Mouse (Mus musculus): ENCODE data around the gene Minpp1. TPM values are rescaled to one million over a fixed set of nuclear protein-coding genes. Genes with fewer than 3 reads are reported as not detected.

The Minpp1 gene
- polyA plus RNA-seq, 1 experiment from 2014 or later, result 74.4 TPM

DNA sequence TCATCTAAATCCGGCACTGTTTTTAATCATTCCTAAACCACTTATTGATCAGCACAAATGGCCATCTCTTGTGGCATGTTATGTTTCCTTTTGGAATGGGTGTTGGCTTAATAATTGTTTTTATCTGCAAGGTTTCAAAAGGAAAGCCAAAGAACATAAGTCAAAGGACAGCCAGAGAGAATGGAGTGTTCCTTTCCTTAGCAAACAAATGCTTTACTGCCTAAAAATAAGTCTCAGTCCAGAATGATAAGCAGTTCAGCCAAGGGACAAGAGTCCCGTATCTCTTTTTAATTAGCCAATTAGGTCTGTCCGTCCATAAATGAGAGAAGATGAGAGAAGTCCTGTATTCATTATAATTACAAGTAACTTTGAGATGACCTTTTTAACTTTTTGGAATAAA, 46.8 kb downstream of the Minpp1 start:
- H3K27me3 ChIP-seq (ENCODE audit: insufficient read depth, low read length), result no peaks in the 10 kb centered on the region
- H3K4me1 ChIP-seq (ENCODE audit: insufficient read depth, low read length), result no peaks in the 10 kb centered on the region
- no peaks in the 10 kb centered on the region for H3K9me3 ChIP-seq (ENCODE audit: low read length)
- no peak overlapping the region for H3K9ac ChIP-seq (replicated peaks; ENCODE audit: low read length)
- H3K4me3 ChIP-seq (ENCODE audit: low read length), result no peak overlapping the region
- no peaks in the 10 kb centered on the region for H3K36me3 ChIP-seq (ENCODE audit: insufficient read depth, low read length)
- no peak overlapping the region for H3K4me2 ChIP-seq (replicated peaks; ENCODE audit: low read depth, low read length)
- H3K27ac ChIP-seq (ENCODE audit: low read length), result no peak overlapping the region
- 70% methylated on average over 3 of the region's 3 CpGs for WGBS
- ATAC-seq (ENCODE audit: low FRiP score, low TSS enrichment), result no peak

DNA sequence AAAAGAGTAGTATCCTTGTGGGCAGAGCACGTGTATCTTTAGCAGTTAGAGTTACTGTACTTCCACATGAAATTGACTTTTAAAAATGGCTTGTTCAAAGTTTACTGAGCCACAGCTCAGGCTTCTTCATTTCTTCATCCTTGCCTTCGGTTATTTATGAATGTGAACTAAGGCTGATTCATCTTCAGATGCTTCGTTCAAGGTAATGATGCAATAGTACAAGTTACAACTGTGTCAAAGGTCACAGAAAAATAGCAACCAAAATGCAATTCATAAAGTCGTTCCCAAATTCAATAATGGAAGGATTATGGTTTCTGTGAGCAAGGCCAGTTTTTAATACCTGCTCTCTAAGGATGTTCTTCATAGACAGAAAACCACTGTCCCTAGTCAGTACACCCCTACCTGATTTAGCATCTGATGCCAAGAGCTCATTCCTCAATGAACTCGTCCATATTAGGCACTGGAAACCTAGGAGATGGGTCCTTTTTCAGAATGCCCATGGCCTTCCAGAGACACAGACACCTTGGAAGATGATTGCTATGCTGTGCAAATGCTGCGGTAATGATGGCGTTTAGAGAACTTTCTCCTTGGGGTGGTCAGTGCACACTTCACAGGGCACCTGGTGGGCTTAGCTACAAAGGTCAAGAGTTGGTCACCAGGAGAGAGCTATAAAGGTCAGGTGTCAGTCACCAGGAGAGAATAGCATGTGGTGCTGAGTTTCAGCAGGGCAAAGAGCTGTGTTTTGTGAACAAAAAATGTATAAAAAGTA, 47.4 kb downstream of the Minpp1 start:
- no peaks in the 10 kb centered on the region for H3K9me3 ChIP-seq (ENCODE audit: low read length)
- H3K27me3 ChIP-seq (ENCODE audit: insufficient read depth, low read length), result no peaks in the 10 kb centered on the region
- no peak overlapping the region for H3K4me3 ChIP-seq (ENCODE audit: low read length)
- H3K27ac ChIP-seq (ENCODE audit: low read length), result no peak overlapping the region
- no peak overlapping the region for H3K9ac ChIP-seq (replicated peaks; ENCODE audit: low read length)
- no peaks in the 10 kb centered on the region for H3K36me3 ChIP-seq (ENCODE audit: insufficient read depth, low read length)
- H3K4me2 ChIP-seq (replicated peaks; ENCODE audit: low read depth, low read length), result no peak overlapping the region
- H3K4me1 ChIP-seq (ENCODE audit: insufficient read depth, low read length), result no peaks in the 10 kb centered on the region
- WGBS, result 82% methylated on average over 7 of the region's 7 CpGs
- ATAC-seq (ENCODE audit: low FRiP score, low TSS enrichment), result no peak

DNA sequence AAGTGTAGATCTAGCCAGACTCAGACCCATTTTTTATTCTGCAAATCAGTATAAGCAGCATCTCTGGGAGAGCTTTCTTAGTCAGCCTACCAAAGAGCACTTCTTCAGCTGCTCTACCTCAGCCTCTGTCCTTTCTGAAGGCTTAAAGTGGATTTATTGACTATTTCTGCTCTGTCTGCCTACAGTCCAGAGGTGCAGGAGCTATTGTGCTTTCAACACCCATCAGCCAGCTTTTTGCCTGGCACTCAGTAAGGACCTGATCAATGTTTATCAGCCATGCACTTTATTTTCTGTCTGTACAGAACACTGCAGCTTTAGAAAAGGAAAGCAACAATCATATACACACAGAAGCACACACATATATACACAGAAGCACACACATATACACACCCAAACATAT, 49.3 kb downstream of the Minpp1 start:
- Histone ChIP-seq H3K9ac (replicated peaks; ENCODE audit: low read length) (no peak overlapping the region), H3K9me3 (ENCODE audit: low read length) (no peaks in the 10 kb centered on the region), H3K4me3 (ENCODE audit: low read length) (no peak overlapping the region), H3K4me1 (ENCODE audit: insufficient read depth, low read length) (no peaks in the 10 kb centered on the region), H3K4me2 (replicated peaks; ENCODE audit: low read depth, low read length) (no peak overlapping the region), H3K27me3 (ENCODE audit: insufficient read depth, low read length) (no peaks in the 10 kb centered on the region), H3K36me3 (ENCODE audit: insufficient read depth, low read length) (no peaks in the 10 kb centered on the region), H3K27ac (ENCODE audit: low read length) (no peak overlapping the region)
- no peak for ATAC-seq (ENCODE audit: low FRiP score, low TSS enrichment)

DNA sequence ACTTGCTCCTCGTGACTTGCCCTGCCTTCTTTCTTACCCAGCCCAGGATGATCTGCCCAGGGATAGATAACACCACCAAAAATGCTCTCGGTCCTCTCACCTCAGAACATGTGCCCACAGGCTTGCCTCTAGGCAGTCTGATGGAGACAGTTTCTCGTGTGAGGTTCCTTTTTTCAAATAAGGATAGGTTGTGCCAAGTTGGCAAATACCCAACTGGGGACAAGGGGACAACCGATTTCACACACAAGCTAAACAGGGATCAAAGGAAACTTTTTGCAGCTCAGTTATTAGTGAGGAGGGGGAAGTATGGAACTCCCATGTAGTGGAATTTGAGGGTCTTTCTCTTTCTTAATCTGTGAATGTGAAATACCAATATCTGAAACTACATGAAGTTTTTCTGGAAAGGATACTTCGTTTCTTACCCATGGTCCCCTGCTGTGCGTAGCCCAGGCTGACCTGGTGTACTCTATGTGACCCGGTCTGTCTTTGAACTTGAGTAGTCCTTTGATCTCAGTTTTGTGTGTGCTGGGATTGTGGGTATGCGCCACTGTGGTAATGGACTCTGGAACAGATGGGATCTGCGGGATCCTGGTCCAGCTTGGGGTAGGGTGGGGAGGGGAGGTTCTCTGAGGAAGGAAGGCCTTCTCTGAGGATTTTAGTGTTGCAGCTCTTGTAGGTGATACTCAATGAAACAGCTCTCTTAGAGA, 57.4 kb downstream of the Minpp1 start:
- Histone ChIP-seq H3K9ac (replicated peaks; ENCODE audit: low read length) (no peak overlapping the region), H3K27me3 (ENCODE audit: insufficient read depth, low read length) (no peaks in the 10 kb centered on the region), H3K36me3 (ENCODE audit: insufficient read depth, low read length) (no peaks in the 10 kb centered on the region), H3K4me2 (replicated peaks; ENCODE audit: low read depth, low read length) (no peak overlapping the region), H3K4me3 (ENCODE audit: low read length) (no peak overlapping the region), H3K27ac (ENCODE audit: low read length) (no peak overlapping the region), H3K4me1 (ENCODE audit: insufficient read depth, low read length) (no peaks in the 10 kb centered on the region), H3K9me3 (ENCODE audit: low read length) (no peaks in the 10 kb centered on the region)
- WGBS, result 83% methylated on average over 9 of the region's 9 CpGs
- ATAC-seq (ENCODE audit: low FRiP score, low TSS enrichment), result no peak

DNA sequence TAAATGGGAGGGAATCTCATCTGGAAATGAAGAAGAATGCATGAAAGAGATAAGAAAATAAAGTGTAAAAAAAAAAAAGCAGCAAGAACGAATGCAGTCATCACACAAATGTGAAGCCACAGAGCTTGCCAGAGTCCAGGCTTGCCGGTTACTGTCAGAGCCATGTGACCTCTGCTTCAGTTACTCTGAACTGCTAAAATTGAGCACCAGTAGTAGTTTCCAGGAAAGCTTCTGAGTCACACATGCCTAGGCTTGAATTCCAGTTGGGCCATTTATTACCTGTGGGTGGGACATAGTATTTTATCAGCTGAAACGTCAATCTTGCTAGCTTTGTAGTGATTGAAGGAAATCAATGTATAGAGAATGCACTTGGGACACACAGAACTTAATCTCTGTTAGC, 61.8 kb downstream of the Minpp1 start:
- no peaks in the 10 kb centered on the region for H3K36me3 ChIP-seq (ENCODE audit: insufficient read depth, low read length)
- H3K27me3 ChIP-seq (ENCODE audit: insufficient read depth, low read length), result no peaks in the 10 kb centered on the region
- H3K27ac ChIP-seq (ENCODE audit: low read length), result no peak overlapping the region
- H3K4me2 ChIP-seq (replicated peaks; ENCODE audit: low read depth, low read length), result no peak overlapping the region
- H3K9me3 ChIP-seq (ENCODE audit: low read length), result no peaks in the 10 kb centered on the region
- H3K4me3 ChIP-seq (ENCODE audit: low read length), result no peak overlapping the region
- WGBS, result 61% methylated on average over 3 of the region's 3 CpGs
- H3K9ac ChIP-seq (replicated peaks; ENCODE audit: low read length), result no peak overlapping the region
- H3K4me1 ChIP-seq (ENCODE audit: insufficient read depth, low read length), result no peaks in the 10 kb centered on the region
- no peak for ATAC-seq (ENCODE audit: low FRiP score, low TSS enrichment)

DNA sequence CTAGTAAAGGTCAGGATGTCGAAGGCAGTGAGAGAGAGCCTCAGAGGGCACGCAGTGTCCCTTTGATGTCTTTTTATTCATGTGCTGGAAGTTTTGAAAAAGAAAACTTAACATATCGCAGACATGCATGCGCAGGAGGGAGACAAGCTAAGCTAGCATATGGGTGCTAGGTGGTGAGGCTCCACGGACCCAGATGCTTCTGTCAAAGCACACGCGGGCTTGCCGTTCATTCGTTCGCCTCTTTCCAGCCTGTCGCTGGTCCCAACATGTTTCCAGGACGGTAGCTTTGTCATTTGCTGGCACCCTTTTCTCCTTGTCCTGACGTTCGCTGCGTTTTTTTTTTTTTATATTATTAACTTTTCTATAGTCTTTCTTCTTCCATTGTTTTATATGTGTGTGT, 62.6 kb downstream of the Minpp1 start:
- ATAC-seq (ENCODE audit: low FRiP score, low TSS enrichment), result no peak
- no peak overlapping the region for H3K27ac ChIP-seq (ENCODE audit: low read length)
- no peak overlapping the region for H3K4me3 ChIP-seq (ENCODE audit: low read length)
- no peak overlapping the region for H3K4me2 ChIP-seq (replicated peaks; ENCODE audit: low read depth, low read length)
- H3K4me1 ChIP-seq (ENCODE audit: insufficient read depth, low read length), result no peaks in the 10 kb centered on the region
- no peaks in the 10 kb centered on the region for H3K36me3 ChIP-seq (ENCODE audit: insufficient read depth, low read length)
- H3K27me3 ChIP-seq (ENCODE audit: insufficient read depth, low read length), result no peaks in the 10 kb centered on the region
- H3K9ac ChIP-seq (replicated peaks; ENCODE audit: low read length), result no peak overlapping the region
- no peaks in the 10 kb centered on the region for H3K9me3 ChIP-seq (ENCODE audit: low read length)
- 87% methylated on average over 15 of the region's 15 CpGs for WGBS

DNA sequence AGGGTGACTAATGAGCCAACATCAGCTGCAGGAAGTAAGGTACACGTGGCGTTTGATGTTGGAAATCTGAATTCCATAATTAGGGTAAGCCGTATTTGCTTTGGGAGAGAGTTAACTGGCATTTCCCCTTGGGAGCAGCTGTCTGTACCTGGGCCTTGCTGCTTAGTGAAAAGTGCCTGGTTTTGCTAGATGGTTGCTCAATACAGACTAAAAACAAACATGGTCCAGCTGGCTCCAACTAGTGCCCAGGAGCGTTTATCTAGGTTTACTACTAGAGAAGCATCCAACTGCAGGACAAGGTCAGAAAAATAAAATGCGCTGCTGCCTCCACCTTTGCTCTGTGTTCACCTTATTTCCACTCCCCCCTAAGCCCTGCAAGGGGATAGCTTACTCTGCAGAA, 64.9 kb downstream of the Minpp1 start:
- Histone ChIP-seq H3K9ac (replicated peaks; ENCODE audit: low read length) (no peak overlapping the region), H3K27me3 (ENCODE audit: insufficient read depth, low read length) (no peaks in the 10 kb centered on the region), H3K4me1 (ENCODE audit: insufficient read depth, low read length) (no peaks in the 10 kb centered on the region), H3K9me3 (ENCODE audit: low read length) (no peaks in the 10 kb centered on the region), H3K27ac (ENCODE audit: low read length) (no peak overlapping the region), H3K4me2 (replicated peaks; ENCODE audit: low read depth, low read length) (no peak overlapping the region), H3K36me3 (ENCODE audit: insufficient read depth, low read length) (no peaks in the 10 kb centered on the region), H3K4me3 (ENCODE audit: low read length) (no peak overlapping the region)
- 39% methylated on average over 5 of the region's 5 CpGs for WGBS
- no peak for ATAC-seq (ENCODE audit: low FRiP score, low TSS enrichment)

DNA sequence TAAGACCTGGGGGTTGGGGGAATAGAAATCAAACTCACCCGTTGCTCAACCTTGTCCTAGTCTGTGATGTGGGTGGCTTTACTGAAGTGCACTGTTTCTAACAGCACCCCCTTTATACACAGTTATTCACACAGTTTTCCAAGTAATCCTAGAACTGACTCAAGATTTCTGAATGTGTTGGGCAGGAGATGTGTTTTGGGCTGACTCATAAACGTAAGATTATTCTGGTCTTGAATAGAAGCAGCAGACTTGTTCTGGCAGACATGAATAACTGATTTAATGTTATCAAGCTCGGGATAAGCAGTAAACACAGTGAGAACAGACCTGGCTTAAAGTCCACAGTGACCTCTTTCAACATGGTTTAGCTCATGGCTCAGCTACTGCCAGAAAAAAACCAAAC, 65.9 kb downstream of the Minpp1 start:
- ATAC-seq (ENCODE audit: low FRiP score, low TSS enrichment), result no peak
- Histone ChIP-seq H3K27me3 (ENCODE audit: insufficient read depth, low read length) (no peaks in the 10 kb centered on the region), H3K4me3 (ENCODE audit: low read length) (no peak overlapping the region), H3K9me3 (ENCODE audit: low read length) (no peaks in the 10 kb centered on the region), H3K9ac (replicated peaks; ENCODE audit: low read length) (no peak overlapping the region), H3K36me3 (ENCODE audit: insufficient read depth, low read length) (no peaks in the 10 kb centered on the region), H3K4me1 (ENCODE audit: insufficient read depth, low read length) (no peaks in the 10 kb centered on the region), H3K27ac (ENCODE audit: low read length) (no peak overlapping the region), H3K4me2 (replicated peaks; ENCODE audit: low read depth, low read length) (no peak overlapping the region)
- WGBS, result 74% methylated on average over 3 of the region's 3 CpGs

DNA sequence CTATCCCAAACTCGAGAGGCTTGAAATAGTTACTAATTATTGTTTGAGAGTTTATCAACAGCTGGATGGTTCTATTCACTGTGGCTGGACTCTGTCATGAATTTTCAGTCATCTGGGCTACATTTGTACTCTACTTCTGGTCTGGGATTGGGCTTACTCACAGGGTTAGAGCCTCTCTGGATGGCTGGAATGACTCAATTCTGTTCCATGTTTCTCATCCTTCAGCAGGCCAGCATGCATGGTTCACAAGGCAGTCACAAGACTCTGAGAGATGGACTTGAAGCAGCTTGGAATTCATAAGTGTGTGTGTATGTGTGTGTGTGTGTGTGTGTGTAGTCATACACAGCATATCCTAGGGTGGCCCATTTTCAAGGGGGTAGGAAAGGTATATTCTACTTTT, 66.5 kb downstream of the Minpp1 start:
- Histone ChIP-seq H3K27me3 (ENCODE audit: insufficient read depth, low read length) (no peaks in the 10 kb centered on the region), H3K9ac (replicated peaks; ENCODE audit: low read length) (no peak overlapping the region), H3K27ac (ENCODE audit: low read length) (no peak overlapping the region), H3K4me1 (ENCODE audit: insufficient read depth, low read length) (no peaks in the 10 kb centered on the region), H3K4me3 (ENCODE audit: low read length) (no peak overlapping the region), H3K9me3 (ENCODE audit: low read length) (no peaks in the 10 kb centered on the region), H3K36me3 (ENCODE audit: insufficient read depth, low read length) (no peaks in the 10 kb centered on the region), H3K4me2 (replicated peaks; ENCODE audit: low read depth, low read length) (no peak overlapping the region)
- WGBS, result 81% methylated on average over 1 of the region's 1 CpGs
- ATAC-seq (ENCODE audit: low FRiP score, low TSS enrichment), result no peak

DNA sequence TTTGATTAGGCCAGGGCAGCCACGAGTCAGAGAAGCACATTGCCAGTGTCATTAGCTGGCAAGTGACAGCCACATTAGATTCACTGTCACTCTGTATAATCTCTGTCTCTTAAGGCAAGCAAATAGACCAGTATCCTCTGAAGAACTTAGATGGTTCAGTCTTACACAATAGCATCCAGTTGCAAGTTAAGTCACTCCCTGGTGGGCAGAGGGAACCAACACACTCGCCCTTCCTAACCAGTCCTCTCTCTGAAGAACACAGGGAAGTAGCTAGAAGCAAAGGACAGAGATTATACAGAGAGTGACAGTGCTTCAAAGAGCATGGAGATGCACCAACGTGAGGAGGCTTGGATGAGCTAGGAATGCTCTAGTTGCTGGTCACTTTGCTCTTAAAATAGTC, 67.7 kb downstream of the Minpp1 start:
- H3K27ac ChIP-seq (ENCODE audit: low read length), result no peak overlapping the region
- H3K4me1 ChIP-seq (ENCODE audit: insufficient read depth, low read length), result no peaks in the 10 kb centered on the region
- no peaks in the 10 kb centered on the region for H3K27me3 ChIP-seq (ENCODE audit: insufficient read depth, low read length)
- WGBS, result 69% methylated on average over 3 of the region's 3 CpGs
- no peak overlapping the region for H3K9ac ChIP-seq (replicated peaks; ENCODE audit: low read length)
- no peak overlapping the region for H3K4me2 ChIP-seq (replicated peaks; ENCODE audit: low read depth, low read length)
- no peak overlapping the region for H3K4me3 ChIP-seq (ENCODE audit: low read length)
- H3K36me3 ChIP-seq (ENCODE audit: insufficient read depth, low read length), result no peaks in the 10 kb centered on the region
- no peak for ATAC-seq (ENCODE audit: low FRiP score, low TSS enrichment)
- H3K9me3 ChIP-seq (ENCODE audit: low read length), result no peaks in the 10 kb centered on the region

All from kidney, embryonic 16.5 days (tissue).